Mouse (Mus musculus) neural tube, embryonic 14.5 days (tissue): ENCODE measurements around the gene Icosl. TPM values are rescaled to one million over a fixed set of nuclear protein-coding genes. Genes with fewer than 3 reads are reported as not detected.
A peak's percentile ranks its signal among the peaks of the same experiment; 100 is the strongest.

Experiments
- ATAC-seq: fragments of 200-750 bp; cut with Nextera tagmentation; 2 replicates; pipeline ENCODE4 v1.8.0; 2017; ENCODE audit warnings: low read depth, mild to moderate bottlenecking, moderate TSS enrichment, moderate library complexity
- H3K27ac ChIP-seq: fragments of 300-500 bp; sonication (generic); 2 replicates; pipeline ENCODE4 v1.5.1; 2014; ENCODE audit warnings: low read depth, mild to moderate bottlenecking, control low read depth, low read length, moderate library complexity, mixed read lengths
- H3K27me3 ChIP-seq: fragments of 300-500 bp; sonication (generic); 2 replicates; pipeline ENCODE4 v1.6.1; 2014; ENCODE audit warnings: low read length; ENCODE audit not compliant: control insufficient read depth, insufficient read depth
- H3K36me3 ChIP-seq: fragments of 300-500 bp; sonication (generic); 2 replicates; pipeline ENCODE4 v1.6.1; 2014; ENCODE audit warnings: low read length, mixed read lengths; ENCODE audit not compliant: control insufficient read depth, insufficient read depth
- H3K4me1 ChIP-seq: fragments of 300-500 bp; sonication (generic); 2 replicates; pipeline ENCODE4 v1.6.1; 2014; ENCODE audit warnings: low read length; ENCODE audit not compliant: control insufficient read depth, insufficient read depth
- H3K4me2 ChIP-seq: fragments of 300-500 bp; sonication (generic); 2 replicates; pipeline ENCODE4 v1.6.1; 2014; ENCODE audit warnings: mild to moderate bottlenecking, low read depth, low read length, control low read depth
- H3K4me3 ChIP-seq: fragments of 300-500 bp; sonication (generic); 2 replicates; pipeline ENCODE4 v1.5.1; 2014; ENCODE audit warnings: low read depth, low read length, control low read depth, mixed read lengths
- H3K9ac ChIP-seq: fragments of 300-500 bp; sonication (generic); replicated peaks from 2 replicates; pipeline ENCODE4 v1.6.1; 2014; ENCODE audit warnings: low read depth, mild to moderate bottlenecking, control low read depth, low read length, mixed read lengths
- H3K9me3 ChIP-seq: fragments of 300-500 bp; sonication (generic); 2 replicates; pipeline ENCODE4 v1.6.1; 2016; ENCODE audit warnings: low read length; ENCODE audit not compliant: control insufficient read depth
- WGBS: fragments of 180-500 bp; shearing (Covaris S2); extraction: QIAGEN DNeasy Blood & Tissue Kit; methylation state at CpG from one replicate; pipeline ENCODE4 v1.1.7; 2014; 5-methylcytosine and 5-hydroxymethylcytosine counted together
- polyA plus RNA-seq: library from polyadenylated mRNA; unstranded; fragments of >200 nt; fragmentation: Nextera tagmentation; extraction: Ambion mirVana; gene quantifications from 2 replicates; pipeline ENCODE4 v1.2.1, GENCODE M21; 2014

The Icosl gene
- polyA plus RNA-seq, 1 experiment from 2014 or later, result 0.56 TPM

DNA sequence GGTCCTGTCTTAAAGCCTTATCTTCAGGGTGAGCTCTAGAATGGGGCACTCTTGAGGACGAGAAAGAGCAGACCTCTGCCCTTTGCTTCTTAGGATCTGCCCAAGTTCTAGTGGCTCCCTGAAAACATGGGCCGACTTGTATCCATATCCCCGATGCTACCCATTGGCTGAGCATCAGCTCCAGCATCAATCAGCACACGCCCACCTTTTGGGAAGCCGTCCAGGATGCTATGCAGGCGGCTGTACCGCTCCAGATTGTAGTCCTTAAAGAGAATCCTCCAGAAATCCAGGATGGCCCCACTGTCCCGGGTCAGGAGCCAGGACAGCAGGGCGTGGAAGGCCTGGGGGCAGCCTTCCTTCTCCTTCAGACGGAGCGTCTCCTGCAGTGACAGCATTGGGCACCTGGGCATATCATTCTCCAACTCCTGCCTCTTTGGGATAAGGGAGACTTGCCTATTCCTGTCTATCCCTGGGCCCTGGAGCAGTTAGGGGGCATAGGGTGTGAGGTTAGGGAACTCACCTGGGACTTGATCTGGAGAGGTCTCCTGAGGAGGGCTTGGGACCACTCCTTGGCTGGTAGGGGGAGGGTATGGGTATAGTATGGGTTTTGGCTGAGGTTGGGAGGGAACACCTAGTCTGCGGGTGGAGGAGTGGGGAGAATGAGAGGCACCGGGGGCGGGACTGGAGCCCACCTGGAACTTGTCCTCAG lies 26.3 kb upstream of the Icosl start:
- Histone ChIP-seq H3K27ac (no peak overlapping the region), H3K9me3 (no peaks in the 10 kb centered on the region), H3K4me2 (peak overlapping the region; percentile 42), H3K36me3 (no peaks in the 10 kb centered on the region), H3K27me3 (no peaks in the 10 kb centered on the region), H3K4me1 (no peaks in the 10 kb centered on the region), H3K9ac (no peak overlapping the region), H3K4me3 (peak overlapping the region; percentile 16; the same call in 1 of the 2 replicates)
- 66% methylated on average over 14 of the region's 14 CpGs for WGBS
- peak; percentile 44; the same call in 1 of the 2 replicates for ATAC-seq

DNA sequence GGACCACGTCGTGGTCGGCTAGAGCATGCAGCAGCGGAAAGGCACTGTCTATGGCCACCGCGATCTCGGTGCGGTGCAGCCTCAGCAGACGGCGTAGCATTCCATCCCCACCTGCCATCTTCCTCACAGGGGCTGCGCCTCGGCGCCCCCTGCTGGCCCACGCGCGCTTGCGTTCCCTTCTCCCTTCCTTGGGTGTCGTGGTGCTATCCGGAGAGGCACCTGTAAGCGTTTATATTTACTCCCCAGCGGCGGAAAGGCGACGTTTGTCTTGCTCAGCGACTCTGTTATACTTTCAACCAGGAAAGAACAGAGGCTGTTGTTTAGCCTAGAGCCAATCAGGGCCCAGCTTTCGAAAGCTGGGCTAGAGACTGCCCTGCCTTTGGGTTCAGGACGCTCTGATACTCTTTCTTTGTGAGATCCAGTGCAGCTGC lies 25.7 kb upstream of the Icosl start, which contains the start of gene Aire:
Aire (minus strand) TSS at position 205 of the 431 bp plus-strand sequence.
- H3K36me3 ChIP-seq, result no peaks in the 10 kb centered on the region
- 1% methylated on average over 27 of the region's 27 CpGs for WGBS
- no peaks in the 10 kb centered on the region for H3K4me1 ChIP-seq
- H3K4me3 ChIP-seq, result peak within 1 kb of the TSS; percentile 16; the same call in 1 of the 2 replicates
- no peak within 1 kb of the TSS for H3K27ac ChIP-seq
- no peak within 1 kb of the TSS for H3K9ac ChIP-seq
- no peaks in the 10 kb centered on the region for H3K9me3 ChIP-seq
- peak; percentile 76 for ATAC-seq
- H3K27me3 ChIP-seq, result no peaks in the 10 kb centered on the region
- peak within 1 kb of the TSS; percentile 42 for H3K4me2 ChIP-seq

DNA sequence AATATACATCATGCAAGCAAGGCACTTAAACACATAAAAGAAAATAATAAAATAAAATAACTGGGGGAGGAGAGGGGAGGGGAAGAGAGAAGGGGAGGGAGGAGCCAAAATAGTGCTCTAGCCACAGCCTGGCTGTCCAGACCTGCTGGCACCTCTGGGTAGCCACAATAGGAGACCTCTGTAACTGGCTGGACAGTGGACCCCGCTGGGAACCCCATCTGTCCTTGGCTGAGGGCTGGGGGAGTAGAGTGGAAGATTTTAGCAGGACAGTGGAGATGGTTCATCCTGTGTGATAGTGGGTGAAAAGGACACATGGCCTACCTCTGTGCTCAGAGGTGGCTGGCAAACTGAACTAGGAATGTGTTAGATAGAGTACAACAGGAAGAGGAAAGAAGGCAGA lies 24.6 kb upstream of the Icosl start:
- WGBS, result 65% methylated on average over 1 of the region's 1 CpGs
- H3K4me3 ChIP-seq, result no peak overlapping the region

DNA sequence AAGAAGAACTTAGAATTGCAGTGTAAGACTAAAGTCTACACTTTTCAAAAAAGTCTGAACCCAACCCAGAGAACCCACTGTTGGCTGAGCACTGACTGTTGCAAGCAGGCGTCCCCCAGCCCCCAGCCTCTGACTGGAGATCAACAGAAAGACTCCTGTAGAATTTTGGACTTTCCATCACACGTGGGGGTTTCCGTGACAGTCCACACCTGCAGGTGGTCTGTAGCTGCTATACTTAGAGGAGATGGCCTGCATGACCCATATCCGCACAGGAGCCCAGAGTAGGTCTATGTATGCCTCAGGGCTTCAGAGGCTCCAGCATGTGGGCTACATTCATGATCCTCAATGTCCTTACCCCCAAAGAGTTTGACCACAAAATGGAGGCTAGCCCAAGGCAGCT lies 22.7 kb upstream of the Icosl start:
- no peak for ATAC-seq

More for the DNA sequence above, 24.6 kb upstream of the Icosl start:
- no peaks in the 10 kb centered on the region for H3K36me3 ChIP-seq
- no peak overlapping the region for H3K27ac ChIP-seq
- H3K27me3 ChIP-seq, result no peaks in the 10 kb centered on the region
- H3K4me2 ChIP-seq, result no peak overlapping the region
- no peaks in the 10 kb centered on the region for H3K9me3 ChIP-seq
- H3K4me1 ChIP-seq, result no peaks in the 10 kb centered on the region
- ATAC-seq, result no peak
- no peak overlapping the region for H3K9ac ChIP-seq

DNA sequence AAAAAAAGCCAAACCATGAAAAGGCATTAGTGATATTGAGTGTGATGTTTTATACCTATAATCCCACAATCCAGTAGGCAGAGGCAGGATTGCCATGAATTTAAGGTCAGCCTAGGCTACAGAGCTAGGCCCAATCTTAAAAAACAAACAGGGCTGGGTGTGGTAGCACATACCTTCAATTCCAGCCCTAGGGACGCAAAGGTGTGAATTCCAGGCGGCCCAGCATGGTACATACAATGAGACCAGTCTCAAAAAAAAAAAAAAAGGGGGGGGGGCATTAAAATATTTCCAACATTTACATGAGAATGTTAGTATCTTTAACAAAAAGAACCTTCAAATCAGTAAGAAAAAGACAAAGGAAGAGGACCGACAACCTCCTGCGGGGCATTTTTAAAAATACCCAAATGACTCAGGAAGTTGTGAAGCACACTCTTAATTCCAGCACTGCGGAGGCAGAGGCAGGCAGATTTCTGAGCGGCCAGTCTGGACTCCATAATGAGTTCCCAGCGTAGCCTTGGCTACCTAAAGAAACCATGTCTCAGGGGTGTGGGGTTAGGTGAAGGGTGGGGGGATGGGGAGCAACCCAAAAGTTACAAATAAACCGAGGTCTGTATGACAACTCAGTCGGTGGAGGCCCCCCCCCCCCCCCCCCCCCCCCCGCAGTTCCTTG lies 20.9 kb upstream of the Icosl start:
- Histone ChIP-seq H3K4me1 (no peaks in the 10 kb centered on the region), H3K9ac (no peak overlapping the region), H3K27me3 (no peaks in the 10 kb centered on the region), H3K27ac (no peak overlapping the region), H3K36me3 (no peaks in the 10 kb centered on the region), H3K4me2 (no peak overlapping the region), H3K9me3 (no peaks in the 10 kb centered on the region), H3K4me3 (no peak overlapping the region)
- ATAC-seq, result no peak
- WGBS, result 91% methylated on average over 9 of the region's 10 CpGs

More for the DNA sequence above, 22.7 kb upstream of the Icosl start:
- no peak overlapping the region for H3K27ac ChIP-seq
- H3K4me3 ChIP-seq, result no peak overlapping the region
- H3K27me3 ChIP-seq, result no peaks in the 10 kb centered on the region
- no peaks in the 10 kb centered on the region for H3K36me3 ChIP-seq
- H3K9ac ChIP-seq, result no peak overlapping the region
- WGBS, result 91% methylated on average over 4 of the region's 4 CpGs
- H3K9me3 ChIP-seq, result no peaks in the 10 kb centered on the region
- H3K4me1 ChIP-seq, result no peaks in the 10 kb centered on the region
- H3K4me2 ChIP-seq, result no peak overlapping the region

DNA sequence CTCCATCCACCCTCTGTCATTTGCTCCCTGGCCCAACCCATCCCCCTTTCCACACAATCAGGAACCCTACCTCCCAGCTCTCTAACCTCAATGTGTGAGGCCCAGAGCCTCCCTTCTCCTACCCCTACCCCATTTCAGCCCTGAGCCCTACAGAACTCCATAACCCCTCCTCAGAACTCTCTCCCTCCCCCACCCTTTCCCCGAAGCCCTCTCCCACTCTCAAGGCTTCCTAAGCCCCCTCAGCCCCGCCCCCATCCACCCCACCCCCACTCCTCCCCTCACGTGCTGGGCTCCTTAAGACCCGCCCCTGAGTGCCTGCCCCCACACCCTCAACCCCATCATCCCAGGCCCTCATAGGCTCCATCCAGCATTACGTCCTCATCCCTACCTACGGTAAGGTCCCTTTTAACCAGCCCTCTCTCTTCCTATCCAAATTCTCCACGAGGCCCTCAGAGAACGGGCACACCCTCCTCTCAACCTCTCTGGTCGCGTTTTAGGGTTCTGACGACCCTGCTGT lies 19.5 kb upstream of the Icosl start:
- H3K27me3 ChIP-seq, result no peaks in the 10 kb centered on the region
- H3K9me3 ChIP-seq, result no peaks in the 10 kb centered on the region
- no peak overlapping the region for H3K27ac ChIP-seq
- no peaks in the 10 kb centered on the region for H3K36me3 ChIP-seq
- no peaks in the 10 kb centered on the region for H3K4me1 ChIP-seq
- no peak overlapping the region for H3K9ac ChIP-seq
- 62% methylated on average over 11 of the region's 11 CpGs for WGBS
- no peak for ATAC-seq
- no peak overlapping the region for H3K4me2 ChIP-seq
- H3K4me3 ChIP-seq, result no peak overlapping the region

DNA sequence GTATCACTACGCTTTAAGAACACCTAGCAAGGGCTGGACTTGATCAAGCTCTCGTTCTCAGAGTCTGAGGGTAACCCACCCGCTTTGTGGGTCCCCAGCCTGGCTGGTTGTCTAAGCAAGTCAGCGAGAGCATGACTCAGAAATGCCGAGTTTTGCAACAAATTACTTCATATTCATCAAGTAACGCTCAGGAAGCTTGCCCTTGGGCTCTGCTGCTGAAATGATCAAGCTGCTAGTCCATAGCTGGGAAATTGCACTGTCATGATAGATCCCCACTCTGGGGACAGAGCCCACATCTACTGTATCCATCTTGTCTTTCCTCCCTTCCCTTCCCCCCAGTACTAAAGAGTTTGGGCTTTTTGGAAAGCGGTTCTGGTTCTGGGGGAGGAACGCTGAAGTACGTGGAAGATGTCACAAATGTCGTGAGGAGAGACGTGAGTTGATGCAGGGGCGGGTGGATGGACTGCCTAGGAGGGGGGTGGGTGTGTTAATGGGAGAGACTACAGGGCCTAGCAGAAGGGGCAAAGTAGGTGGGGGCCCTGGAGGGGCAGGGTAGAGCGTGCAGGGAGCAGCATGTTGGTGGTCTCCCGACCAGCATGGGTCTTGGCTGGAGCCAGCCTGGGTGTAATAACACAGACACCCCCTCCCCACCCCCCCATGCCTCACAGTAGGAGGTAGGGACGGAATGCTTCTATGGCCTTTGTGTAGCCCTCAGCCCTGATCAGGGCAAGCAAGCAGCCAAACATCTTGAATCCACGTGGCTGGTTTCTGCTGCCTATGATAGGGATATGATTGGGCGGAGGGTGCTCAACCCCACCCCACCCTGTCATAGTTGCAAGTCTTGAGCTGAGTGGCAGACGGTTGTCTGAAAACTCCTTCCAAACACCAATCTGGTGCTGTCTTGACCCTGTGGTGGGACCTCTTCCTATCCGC lies 14.2 kb upstream of the Icosl start:
- H3K36me3 ChIP-seq, result no peaks in the 10 kb centered on the region
- no peak overlapping the region for H3K4me3 ChIP-seq
- no peak for ATAC-seq
- 77% methylated on average over 19 of the region's 19 CpGs for WGBS
- no peaks in the 10 kb centered on the region for H3K27me3 ChIP-seq
- H3K27ac ChIP-seq, result no peak overlapping the region
- H3K9me3 ChIP-seq, result no peaks in the 10 kb centered on the region
- no peak overlapping the region for H3K9ac ChIP-seq
- H3K4me2 ChIP-seq, result no peak overlapping the region
- no peaks in the 10 kb centered on the region for H3K4me1 ChIP-seq

DNA sequence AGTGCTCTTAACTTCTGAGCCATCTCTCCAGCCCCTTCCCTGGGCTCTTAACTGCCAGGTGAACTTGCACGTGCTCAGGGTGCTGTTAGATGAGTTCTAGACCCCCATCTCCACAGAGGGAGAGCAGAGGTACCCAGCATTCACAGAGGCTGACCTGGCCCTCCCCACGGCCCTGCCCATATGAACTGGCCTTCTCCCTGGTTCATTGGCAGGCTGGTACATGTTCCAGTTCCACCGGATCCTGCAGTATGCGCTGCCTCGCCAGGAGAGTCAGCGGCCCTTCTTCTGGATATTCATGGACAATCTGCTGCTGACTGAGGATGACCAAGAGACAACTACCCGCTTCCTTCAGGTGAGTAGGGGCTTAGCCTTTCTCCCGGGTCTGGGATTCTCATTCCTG lies 12.0 kb upstream of the Icosl start:
- Histone ChIP-seq H3K27ac (no peak overlapping the region), H3K9me3 (no peaks in the 10 kb centered on the region), H3K27me3 (no peaks in the 10 kb centered on the region), H3K9ac (no peak overlapping the region), H3K4me3 (no peak overlapping the region), H3K4me2 (no peak overlapping the region), H3K4me1 (no peaks in the 10 kb centered on the region), H3K36me3 (no peaks in the 10 kb centered on the region)
- ATAC-seq, result no peak
- WGBS, result 91% methylated on average over 8 of the region's 8 CpGs
